Mouse (Mus musculus) left cerebral cortex, postnatal 10 days (tissue): Measurements from ENCODE around the gene Serpini1. TPM values are rescaled to one million over a fixed set of nuclear protein-coding genes. Genes with fewer than 3 reads are reported as not detected.

ENCODE experiments used
- DNase-seq, 2 experiments: peaks; one replicate each; pipeline ENCODE4 v3.0.0; 2021 to 2022; ENCODE audit warnings: low spot score in 2 of 2, mixed read lengths in 1 of 2; ENCODE audit errors: extremely low spot score in 1 of 2
- intact Hi-C: fragments of 180-260 bp; cut with DNase I; formaldehyde crosslinking; loops from one replicate; pipeline ENCODE4 v1.15.1; 2025
- total RNA-seq, 2 experiments: library from RNA; stranded (reverse); gene quantifications; 2 replicates each; pipeline ENCODE4 v1.2.3; 2021

Gene Serpini1
- 100 to 1,000 TPM; 139 to 153 TPM for total RNA-seq

DNA sequence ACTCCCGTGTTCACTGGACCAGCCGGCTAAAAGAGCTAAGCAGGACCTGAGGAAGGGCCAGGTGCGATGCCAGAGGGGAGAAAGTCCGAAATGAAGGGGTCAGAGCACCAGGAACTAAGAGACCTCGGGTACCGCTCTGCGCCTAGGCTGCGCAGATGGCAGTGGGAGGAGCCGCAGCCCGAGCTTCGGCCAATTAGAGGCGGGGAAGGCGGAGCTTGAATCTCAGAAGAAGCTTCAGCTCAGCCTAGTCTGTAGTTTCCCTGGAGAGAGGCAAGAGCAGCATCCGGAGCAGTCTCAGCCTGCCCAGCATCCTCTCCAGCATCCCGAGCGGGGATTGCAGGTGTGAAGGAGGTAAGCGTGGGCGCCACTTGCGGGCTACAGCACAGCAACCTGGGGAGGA, at the start of gene Serpini1:
TSS of gene Serpini1 (plus strand) at position 256 of the 400 bp plus-strand sequence.
- DNase-seq = peak; percentile 87 to 92
- intact Hi-C loops = no loop called here

GRCm38 (mm10) chr3:75517631-75518250, 39.6 kb upstream of the Serpini1 start:
- DNase-seq = peak; percentile 12 to 37
- intact Hi-C loops = loop anchor here (10.0 kb wide), 1 partner anchor 293 kb away; no protein-coding TSS in a partner anchor

GRCm38 (mm10) chr3:75521314-75521713, 36.0 kb upstream of the Serpini1 start:
- intact Hi-C loops = no loop called here
- no peak for DNase-seq

DNA sequence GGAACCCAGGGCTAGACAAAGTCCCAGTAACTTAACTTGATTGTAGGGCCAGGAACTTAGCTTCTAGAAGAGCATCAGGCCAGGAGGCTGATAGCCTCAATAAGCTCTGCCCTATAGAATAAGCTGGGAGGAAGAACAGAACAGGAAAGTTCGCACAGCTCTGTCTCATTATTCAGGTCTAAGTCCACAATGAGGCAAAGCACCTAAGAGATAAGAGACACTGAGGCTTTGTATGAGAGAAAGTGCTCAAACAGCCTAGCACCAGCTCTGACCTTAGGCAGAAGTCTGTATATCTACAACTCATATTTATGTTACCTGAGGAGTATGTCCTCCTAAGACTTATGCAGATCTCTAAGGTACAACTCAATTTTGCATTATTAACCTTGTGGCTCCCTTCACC, 34.8 kb upstream of the Serpini1 start:
- intact Hi-C loops = no loop called here
- DNase-seq = no peak

- no peak for DNase-seq
- intact Hi-C loops = no loop called here
These were observed 26.3 kb upstream of the Serpini1 start for GRCm38 (mm10) chr3:75531074-75531473.

DNA sequence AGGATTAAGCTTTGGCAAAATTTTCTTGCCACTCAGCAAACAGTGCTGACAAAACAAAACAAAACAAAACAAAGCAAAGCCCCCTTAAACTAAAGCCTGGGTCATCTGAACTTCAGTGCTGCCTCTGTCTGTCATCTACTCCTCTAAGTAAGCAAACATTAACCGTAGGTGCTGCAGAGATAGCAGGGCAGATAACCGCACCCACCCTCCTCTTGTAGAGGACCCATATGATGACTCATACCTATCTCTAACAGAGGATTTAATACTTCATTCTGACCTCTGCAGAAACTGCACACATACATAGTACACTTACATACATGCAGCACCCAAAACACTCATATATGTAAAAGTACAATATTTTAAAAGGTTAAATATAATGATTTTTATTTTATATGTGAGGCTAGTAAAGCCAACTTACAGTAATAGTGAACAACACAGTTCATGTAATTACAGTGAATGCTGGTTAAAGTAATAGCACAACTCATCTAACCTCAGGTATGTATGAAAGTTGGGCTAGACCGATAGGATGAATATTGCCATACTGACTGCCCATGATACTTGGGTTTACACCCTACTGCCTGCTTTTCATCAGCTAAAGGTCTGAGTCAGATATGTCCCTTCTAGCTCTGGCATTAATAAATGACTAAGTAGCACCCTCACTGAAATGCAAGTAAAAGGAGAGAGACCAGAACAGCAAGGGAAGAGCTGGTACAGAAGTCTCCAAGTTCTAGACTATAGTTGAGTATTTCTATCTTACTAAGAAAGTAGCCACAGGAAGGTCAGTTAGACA, 23.1 kb upstream of the Serpini1 start:
- intact Hi-C loops = no loop called here
- DNase-seq = no peak

DNA sequence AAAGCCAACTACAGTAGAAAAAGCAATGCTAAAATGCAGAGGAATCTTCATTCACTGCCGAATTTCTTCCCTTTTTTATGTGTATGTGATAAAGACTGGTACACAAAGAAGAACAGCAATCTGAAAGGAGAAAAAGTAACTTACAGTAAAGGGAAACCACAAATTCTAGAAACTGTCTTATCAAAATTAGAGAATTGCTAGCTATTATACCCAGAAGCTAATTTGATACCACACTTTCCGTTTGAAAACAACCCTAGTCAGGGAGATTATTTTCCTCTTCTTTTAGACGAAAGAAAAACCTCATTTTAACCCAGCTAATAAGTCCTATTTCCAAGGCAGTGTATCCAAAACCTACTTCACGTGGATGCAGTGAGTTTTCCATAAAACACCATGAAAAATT, 16.1 kb upstream of the Serpini1 start:
- intact Hi-C loops = no loop called here
- no peak for DNase-seq

- DNase-seq = no peak
- intact Hi-C loops = no loop called here
These were observed 14.5 kb upstream of the Serpini1 start for GRCm38 (mm10) chr3:75542852-75543251.

DNA sequence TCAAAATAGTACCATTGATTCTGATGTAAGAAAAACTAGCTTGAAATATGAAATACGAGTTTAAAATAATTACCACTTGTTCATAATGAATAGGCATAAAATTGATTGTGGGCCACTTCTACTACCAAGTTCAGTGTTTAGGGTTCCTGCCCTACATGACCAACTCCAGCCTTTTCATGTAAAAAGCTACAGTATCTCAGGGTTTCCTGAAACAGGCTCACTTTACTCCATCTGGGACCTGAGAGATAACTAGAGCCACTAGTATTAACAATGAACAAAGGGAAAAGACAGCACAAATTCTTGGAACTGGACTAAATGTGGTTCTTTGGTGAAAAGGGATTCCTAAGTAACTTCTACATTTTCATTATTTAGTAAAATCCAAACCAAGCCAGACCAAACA, 13.1 kb upstream of the Serpini1 start:
- DNase-seq = no peak
- intact Hi-C loops = no loop called here

GRCm38 (mm10) chr3:75551248-75551647, 6.1 kb upstream of the Serpini1 start:
- intact Hi-C loops = no loop called here
- DNase-seq = no peak

DNA sequence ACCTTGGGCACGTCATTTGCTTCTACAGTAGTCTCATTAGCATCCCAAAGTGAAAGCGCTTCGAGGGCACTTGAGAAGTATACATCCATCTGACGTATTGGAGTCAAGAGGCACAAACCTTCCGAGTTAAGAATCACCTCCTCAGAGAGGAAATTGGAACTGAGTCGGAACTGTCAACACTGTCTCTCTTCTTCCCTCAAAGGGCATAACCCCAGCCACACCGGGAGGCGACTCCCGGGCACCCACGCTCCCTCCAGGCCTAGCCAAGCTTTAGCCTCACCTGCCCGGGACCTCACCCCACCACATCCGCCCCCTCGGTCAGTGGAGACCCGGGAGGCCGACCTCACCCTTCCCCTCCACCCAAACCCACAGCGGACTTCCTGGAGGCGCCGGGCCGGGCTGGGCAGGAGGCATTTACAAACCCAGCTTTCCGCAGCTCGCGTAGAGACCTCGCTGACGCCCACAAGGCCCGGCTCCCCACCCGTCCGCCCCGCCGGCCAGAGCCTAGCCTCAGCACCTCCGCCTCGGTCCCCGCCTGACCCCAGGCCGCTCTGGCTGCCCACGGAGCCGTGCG, 1.1 kb upstream of the Serpini1 start:
- intact Hi-C loops = no loop called here

GRCm38 (mm10) chr3:75556695-75557291, 554 bp upstream of the Serpini1 start, which contains the start of gene Pdcd10:
Gene Pdcd10, minus strand, starts transcription at chr3:75556856.
- peak; percentile 100 for DNase-seq
- intact Hi-C loops = no loop called here

More for the DNA sequence above, 1.1 kb upstream of the Serpini1 start:
- DNase-seq = no peak

GRCm38 (mm10) chr3:75574074-75574473, 16.7 kb downstream of the Serpini1 start:
- intact Hi-C loops = no loop called here
- no peak for DNase-seq

- DNase-seq = no peak
- intact Hi-C loops = no loop called here
These were observed 18.2 kb downstream of the Serpini1 start for GRCm38 (mm10) chr3:75575582-75575981.

DNA sequence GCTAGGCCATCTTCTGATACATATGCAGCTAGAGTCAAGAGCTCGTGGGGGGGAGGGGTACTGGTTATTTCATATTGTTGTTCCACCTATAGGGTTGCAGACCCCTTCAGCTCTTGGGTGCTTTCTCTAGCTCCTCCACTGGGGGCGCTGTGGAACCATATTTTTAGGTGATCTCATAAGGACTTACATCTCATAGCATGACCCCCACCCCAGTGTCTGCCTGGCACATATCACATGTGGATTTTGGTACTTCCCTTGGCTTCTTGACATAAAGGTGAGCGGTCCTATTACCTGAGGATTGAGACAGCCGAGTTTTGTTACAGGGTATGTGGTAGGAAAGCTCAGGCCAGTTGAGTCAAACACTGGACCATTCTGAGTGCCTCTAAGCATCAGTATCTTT, 22.0 kb downstream of the Serpini1 start:
- intact Hi-C loops = no loop called here
- peak in 1 of 2 experiments; percentile 22 for DNase-seq

DNA sequence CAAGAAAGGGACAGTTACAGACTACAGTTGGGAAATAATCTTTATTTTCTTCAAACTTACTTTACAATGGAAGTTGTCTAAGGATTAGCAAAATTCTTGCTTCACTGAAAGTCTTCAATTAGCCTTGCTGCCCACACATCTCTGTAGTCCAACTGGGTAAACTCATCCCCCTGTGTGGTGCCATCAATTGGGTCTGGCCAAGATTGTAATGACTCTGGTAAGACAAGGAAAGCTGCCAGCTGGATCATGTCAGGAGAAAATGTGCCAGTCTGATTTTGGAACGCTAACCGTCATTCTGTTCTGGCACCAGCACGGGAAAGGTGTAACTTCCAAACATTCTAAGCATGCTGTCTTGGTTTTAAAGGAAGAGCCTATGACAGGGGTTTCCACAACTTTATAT, 25.9 kb downstream of the Serpini1 start:
- intact Hi-C loops = no loop called here
- DNase-seq = no peak

- intact Hi-C loops = no loop called here
- peak in 1 of 2 experiments; percentile 13 for DNase-seq
These were observed 27.6 kb downstream of the Serpini1 start for GRCm38 (mm10) chr3:75584898-75585297.

GRCm38 (mm10) chr3:75611019-75611418, 53.7 kb downstream of the Serpini1 start:
- intact Hi-C loops = no loop called here
- DNase-seq = peak in 1 of 2 experiments; percentile 19

GRCm38 (mm10) chr3:75624627-75625026, 67.3 kb downstream of the Serpini1 start:
- intact Hi-C loops = no loop called here
- DNase-seq = no peak
